Mouse (Mus musculus): ENCODE data around the gene Selenoi.

DNA sequence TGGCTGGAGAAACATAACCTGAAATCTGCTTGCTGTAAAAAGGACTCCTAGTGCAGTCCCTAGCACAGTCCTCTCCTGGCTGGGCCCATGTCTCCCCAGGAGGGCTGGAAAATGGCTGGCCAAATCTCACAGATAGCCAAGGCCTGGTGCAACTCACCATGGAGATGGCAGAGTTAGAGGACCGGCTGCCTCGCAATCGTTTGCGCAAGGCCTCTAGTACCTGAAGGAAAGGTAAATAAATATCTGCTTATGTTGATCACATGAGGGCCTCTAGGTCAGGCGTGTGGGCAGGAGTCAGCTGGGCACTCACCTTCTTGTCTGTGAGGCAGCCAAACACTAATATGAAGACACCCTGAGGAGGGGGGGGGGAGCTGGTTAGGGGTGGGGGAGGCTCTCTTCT, 37.0 kb upstream of the Selenoi start:
- TF ChIP-seq CTCF (IDR thresholded peaks at IDR 0.05; ENCODE audit: borderline replicate concordance, extremely low read depth, insufficient read depth, insufficient read length) (no peak), POLR2A (IDR thresholded peaks at IDR 0.05; ENCODE audit: borderline replicate concordance, extremely low read depth, insufficient read depth, insufficient read length, poor library complexity, severe bottlenecking) (no peak)
